Mouse (Mus musculus) layer of hippocampus, adult 8-10 months (tissue): ENCODE measurements around the gene Cyp2s1. TPM values are rescaled to one million over a fixed set of nuclear protein-coding genes. Genes with fewer than 3 reads are reported as not detected.
A peak's percentile ranks its signal among the peaks of the same experiment; 100 is the strongest.
"Not testable (repeated sequence)": the region's sequence is repeated elsewhere in the genome, so short reads cannot be mapped to it uniquely, and the experiment has no call there.

Source experiments
- DNase-seq, 2 experiments: peaks; one replicate each; pipeline ENCODE4 v3.0.0; 2022; ENCODE audit warnings: low spot score in 2 of 2
- total RNA-seq, 4 experiments: library from RNA; stranded (reverse); gene quantifications; 2 replicates each; pipeline ENCODE4 v1.2.4; 2022

The Cyp2s1 gene
- total RNA-seq, 4 experiments from 2014 or later: 1.6 to 3.4 (median 2.4) TPM

DNA sequence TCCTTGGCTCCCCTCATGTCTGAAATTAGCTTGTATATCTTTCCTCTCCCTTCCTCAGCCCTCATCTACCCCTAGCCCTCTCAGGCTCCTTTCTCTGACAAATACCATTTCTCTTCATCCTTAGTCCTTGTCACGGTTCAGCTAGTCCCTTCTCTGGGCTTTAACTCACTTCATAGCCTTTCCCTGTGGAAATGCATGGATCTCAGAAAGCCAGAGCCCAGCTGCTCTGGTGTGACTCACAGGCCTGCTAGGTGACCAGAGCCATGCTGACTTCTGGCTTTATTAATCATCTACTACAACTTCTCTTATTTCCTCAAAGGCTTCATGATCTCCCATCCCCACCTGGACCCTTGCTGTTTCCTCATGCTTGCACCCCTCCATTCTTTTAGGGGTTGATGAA lies 4.5 kb downstream of the Cyp2s1 start:
- DNase-seq: no peak

DNA sequence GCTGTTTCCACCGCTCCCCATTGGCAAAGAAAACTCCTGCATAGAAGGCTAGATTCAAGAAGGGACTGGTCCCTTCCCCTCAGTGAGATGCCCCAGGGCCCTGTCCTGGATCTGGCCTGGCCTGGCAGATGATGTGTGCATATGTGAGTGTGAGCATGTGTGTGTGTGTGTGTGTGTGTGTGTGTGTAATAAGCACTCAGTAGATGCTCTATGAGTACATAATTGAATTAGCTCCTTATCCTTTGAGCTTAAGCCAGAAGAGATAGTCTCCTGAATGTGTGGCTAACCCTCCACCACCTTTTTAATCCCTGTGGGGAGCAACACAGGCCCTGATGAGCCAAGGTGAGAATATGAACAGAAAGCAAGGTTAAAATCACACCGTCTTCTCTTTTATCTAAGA lies 5.0 kb downstream of the Cyp2s1 start:
- DNase-seq: no peak

DNA sequence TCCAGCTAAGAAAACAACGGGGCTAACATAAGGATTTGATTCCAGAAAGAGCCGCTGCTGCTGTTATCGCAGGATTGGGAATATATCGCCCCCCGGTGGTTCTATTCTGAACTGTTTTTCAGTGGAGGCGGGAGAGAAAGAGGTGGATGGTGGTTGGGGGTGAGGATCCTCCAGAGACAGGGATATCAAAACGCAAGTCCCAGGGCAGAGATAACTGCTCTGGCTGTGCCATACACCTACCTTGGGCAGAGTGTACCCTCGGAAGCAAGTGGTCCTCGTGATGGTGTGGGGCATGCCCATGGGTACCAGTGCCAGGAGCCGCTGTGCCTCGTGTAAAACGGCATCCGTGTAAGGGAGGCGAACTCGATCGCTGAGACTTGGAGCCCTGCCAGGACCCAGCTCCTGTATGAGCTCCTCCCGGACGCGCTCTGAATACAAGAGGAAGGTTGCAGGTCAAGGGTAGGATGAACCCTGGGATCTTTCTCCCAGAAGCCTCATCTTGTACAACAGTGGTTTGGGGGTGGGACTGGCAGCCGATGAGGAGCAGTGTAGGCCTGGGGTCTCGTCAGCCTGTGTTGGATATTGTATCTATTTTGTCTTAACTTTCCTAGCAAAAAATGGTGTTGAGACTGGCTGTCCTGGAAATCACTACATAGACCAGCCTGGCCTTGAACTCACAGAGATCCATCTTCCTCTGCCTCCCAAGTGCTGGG lies 10.9 kb downstream of the Cyp2s1 start:
- DNase-seq: peak; percentile 61 to 81

DNA sequence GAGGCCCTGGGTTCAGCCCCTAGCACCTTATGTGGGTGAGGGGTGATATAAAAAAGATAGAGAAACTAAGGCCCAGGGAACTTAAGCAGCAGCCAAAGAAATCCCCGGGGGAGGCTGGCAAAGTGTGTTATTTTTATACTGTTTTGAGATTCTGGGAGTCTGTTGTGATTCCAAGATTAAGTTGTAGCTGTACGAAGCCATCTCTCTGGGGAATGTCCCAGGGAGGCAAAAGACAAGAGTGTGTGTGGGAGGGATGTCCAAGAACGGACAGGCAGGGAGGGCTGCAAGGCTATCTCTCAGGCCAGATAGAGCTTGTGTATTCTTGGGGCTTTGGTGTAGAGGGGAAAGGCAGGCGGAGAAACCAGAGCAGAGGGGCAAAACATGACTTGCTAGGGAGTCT lies 11.9 kb downstream of the Cyp2s1 start:
- no peak for DNase-seq

DNA sequence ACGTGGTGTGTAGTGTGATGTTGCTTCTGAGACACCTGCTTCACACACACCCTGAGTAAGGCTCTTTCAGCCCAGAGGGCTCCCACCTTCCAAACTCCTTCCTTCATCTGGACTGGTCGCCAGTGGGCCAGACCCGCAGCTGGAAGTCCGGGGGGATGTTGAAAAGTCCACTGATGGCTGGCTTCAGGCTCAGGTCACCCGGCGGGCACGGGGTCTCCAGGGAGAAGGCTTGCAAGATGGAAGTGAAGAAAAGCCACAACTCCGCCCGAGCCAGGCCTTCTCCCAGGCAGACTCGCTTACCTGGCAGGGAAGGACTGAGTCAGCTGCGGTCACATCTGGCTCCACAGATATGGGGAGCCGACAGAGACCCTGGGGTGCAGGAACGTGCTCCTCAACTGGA lies 13.3 kb downstream of the Cyp2s1 start:
- no peak for DNase-seq

DNA sequence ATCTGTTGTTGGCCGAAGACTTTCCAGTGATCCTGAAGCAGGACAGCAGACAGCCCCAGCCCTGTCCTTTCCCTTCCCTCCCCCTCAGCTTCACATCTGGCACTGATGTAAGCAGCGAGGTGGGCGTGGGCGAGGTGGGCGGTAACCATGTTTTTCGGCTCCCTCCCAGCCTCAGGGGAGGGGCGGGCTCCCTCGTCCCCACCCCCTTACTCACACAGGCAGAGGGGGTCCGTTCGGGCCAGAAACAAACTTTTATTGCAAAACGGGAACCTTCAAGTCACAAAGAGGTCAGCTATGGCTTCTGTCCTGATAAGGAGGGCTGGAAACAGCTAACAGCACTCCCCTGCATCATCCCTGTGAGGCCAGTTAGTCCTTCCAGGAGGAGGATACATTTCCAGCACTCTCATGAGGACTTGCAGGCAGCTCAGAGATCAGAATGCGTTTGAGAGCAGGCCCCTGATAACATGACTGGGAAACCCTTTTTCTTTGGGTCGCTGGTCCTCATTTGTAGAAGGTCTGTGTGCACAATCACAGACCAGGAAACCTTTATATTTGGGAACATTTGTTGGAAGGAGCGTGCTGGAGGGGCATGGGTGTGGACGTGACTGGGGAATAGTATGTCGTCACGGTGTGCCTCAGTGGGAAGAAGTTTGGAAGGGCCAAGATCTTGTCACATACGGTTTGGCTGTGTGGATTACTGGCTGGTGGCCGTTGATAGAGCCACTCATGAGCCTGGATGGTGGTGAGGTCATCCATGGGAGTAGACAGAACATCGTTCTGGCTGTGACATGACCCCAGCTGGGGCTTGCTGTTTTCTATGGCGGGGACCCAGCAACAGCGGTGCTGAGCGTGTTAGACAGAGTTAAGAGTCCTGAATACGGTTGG lies 14.2 kb downstream of the Cyp2s1 start:
- DNase-seq: no peak

DNA sequence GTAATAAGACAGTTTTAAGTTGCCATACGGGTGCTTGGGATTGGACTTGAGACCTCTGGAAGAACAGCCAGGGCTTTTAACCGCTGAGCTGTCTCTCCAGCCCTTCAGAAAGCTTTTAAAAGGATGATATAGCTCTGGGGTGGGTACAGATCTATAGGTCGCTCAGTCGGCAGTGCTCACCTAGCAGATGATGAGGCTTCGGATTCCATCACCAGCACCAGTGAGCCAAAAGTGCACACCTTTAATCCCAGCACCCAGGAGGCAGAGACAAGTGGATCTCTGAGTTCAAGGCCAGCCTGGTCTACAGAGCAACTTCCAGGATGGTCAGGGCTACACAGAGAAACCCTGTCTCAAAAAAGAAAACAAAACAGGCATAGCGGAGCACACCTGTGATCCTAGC lies 15.7 kb downstream of the Cyp2s1 start:
- no peak for DNase-seq

DNA sequence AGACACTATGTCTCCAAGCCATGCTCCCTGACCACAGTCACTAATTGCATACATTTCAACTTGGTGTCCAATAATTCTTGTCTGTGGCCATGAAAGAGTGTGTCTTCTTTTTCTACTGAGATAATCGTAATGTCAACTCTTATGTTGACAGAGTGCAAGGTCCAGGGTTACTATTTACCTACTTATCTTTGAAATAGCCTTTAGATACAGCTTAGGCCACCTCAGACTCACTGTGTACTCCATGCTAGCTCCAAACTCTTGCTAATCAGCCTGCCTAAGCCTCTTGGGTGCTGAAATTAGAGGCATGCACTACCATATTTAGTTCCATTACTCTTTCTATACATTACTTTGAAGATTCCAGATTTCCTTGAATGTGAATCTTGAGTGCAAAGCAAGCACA lies 17.3 kb downstream of the Cyp2s1 start:
- DNase-seq: no peak

DNA sequence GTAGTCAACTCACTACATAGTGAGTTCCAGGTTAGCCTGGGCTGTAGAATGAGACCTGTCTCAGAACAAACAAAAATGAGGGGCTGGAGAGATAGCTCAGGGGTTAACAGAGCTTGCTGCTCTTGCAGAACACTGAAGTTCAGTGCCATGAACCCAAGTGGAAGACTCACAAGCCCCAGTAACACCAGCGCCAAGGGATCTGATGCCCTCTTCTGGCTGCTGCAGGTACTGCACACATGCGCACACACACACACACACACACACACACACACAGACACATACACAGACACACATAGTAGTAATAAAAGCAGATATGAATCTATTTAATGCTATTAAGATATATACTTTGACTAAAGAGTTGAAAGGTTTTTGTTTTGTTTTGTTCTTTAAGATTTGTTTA lies 18.2 kb downstream of the Cyp2s1 start:
- no peak for DNase-seq

DNA sequence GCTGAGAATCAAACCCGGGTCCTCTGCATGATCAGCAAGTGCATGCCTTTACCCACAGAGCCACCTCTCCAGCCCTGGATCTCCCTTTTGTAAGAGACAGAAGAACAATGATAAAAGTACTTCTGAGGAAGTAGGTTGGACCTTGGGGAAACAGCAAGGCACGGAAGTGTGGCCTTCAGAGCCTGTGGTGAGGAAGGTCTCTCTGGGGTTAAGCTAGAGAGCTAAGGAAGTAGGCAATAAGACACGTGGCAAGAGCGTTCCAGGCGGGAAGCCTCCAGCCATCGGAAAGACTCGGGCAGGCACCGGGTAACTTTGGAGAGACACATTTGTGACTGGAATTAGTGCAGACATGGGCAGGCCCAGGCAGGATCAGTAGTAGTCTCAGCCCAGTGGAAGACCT lies 21.9 kb downstream of the Cyp2s1 start:
- DNase-seq: no peak

DNA sequence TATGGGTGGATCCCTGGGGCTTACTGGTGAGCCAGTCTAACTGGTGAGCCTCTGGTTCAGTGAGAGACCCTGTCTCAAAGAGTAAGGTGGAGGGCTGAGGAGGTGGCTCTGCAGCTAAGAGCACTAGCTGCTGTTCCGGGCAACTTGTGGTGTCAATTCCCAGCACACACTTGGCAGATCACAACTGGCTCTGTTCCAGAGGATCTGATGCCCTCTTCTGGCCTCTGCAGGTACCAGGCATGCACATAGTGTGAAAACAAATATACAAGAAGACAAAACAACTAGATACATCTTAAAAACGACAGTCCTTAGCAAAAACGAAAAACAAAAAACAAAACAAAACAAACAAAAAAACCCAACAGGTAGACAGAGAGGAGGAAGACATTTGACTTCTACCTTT lies 23.0 kb downstream of the Cyp2s1 start:
- no peak for DNase-seq

DNA sequence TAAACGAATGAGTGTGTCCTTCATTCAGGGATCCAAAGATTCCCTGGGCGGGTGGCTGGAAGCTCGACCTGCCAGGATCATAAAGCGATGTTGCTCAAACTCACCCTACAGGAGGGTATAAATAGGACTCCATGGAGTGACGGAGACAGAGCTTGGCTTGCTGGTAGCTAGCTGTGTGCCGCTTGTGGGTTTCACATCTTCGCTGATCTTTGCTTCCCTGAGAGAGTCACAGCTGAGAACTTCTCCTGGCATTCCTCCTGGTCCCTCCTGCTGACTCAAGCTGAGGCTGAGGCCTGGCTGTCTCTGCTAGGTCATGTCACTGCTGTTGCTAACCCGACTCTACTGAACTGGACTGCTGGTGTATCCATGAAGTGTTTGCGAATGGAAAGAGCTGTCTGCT lies 23.7 kb downstream of the Cyp2s1 start:
- not testable (repeated sequence) for DNase-seq

DNA sequence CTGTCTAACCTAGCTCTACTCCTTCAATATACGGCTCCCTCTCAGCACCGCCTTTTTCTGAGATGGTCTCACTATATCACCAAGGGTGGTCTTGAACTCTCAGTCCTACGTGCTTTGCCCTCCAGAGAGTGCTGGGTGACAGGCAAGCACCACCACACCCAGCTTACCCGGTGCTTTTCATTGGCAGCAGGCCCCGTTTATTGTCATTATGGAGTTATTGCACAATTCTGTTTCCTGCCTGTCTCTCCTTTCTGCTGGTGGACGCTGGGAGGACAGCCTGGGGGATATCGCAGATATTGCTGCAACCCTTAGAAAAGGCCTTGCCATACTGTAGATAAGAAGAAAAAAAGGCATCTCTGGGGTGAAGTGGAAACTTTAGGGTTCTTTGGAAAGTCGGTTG lies 26.1 kb downstream of the Cyp2s1 start:
- DNase-seq: no peak

DNA sequence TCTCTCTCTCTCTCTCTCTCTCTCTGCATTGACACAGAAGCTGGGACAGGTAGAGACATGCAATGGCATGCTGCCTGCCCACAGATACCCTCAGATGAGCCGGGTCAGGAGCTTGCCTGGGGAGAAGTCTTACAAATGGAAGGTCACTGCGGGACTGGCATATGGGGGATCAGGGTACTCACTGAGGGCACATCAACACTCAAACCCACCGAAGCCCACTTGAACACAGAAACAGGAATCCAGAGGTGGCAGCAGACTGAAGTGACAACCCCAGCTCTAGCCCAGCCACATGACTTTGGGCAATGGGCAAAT lies 27.6 kb downstream of the Cyp2s1 start:
- no peak for DNase-seq

DNA sequence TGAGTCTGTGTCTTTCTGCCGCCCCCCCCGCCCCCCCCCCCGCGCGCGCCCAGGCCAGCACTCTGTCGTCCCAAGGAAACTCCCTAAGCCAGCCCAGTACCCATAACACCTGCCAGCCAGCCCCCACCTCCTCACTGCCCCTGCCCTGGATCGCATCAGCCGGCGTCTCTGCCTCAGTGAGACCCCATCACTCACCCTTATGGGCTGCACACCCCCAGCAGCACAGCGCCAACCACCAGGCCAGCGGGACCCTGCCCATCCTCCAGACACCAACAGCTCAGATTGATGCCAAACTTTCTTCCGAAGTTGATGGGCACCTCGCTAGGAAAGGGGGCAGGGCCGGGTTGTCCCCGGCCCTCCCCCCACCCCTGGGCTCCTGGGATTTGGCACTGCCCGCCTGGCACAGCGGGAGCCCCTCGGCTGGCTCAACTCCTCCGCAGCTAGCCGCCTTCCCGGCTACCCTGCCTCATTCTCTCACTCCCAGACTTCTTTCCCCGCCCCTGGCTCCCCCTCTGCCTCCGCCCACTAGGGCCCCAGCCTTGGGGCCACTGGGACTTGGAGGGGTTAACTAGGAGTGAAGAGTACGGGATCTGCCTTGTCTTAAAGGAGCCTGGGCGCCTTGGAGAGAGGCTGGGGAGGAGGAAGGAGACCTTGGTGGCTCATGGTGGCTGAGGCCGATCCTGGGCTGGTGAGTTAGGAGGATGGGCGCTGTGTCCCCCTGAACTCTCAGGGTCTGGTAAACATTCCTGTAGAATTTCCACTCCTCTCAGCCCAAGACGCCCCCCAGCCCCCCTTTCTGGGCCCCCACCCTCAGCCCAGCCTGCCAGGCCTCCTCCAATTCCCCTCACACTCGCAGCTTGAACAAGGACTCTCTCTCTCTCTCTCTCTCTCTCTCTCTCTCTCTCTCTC lies 28.2 kb downstream of the Cyp2s1 start, which contains the start of gene Axl:
Gene Axl, minus strand, starts transcription at position 486 of the 909 bp plus-strand sequence.
- DNase-seq: peak; percentile 42 to 64

DNA sequence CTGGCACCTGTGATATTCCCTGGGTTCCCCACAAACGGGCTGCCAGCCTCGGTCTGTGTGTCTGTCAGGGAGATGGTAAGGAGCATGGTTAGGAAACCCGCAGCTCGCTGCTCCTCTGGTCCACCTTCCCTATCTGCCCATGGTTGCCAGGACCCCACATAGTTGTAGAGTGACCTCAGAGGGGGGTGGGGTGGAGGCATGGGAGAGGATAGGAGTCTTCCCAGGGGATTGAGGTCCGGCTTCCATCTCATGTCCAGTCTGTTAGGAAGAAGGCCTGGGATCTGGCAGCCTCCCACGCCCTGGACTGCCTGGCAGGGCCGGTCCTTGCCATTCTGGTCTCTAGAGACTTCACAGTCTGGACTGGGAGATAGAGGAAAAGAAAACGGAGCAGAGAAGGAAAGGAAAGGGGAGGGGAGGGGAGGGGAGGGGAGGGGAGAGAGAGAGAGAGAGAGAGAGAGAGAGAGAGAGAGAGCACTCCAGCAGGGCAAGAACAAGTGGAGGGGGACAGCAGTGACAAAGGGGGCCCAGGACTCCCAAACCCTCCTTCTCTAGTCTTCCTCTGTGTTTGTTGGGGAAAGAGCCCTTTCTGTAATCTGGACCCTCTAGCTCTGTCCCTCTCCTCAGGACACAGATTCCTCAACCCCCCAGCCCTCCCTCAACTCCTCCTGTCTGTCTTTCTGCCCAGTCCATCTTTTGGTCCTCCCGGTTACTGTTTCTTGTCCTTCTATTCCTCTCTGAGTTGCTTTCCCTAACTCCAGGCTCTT lies 29.1 kb downstream of the Cyp2s1 start:
- no peak for DNase-seq

DNA sequence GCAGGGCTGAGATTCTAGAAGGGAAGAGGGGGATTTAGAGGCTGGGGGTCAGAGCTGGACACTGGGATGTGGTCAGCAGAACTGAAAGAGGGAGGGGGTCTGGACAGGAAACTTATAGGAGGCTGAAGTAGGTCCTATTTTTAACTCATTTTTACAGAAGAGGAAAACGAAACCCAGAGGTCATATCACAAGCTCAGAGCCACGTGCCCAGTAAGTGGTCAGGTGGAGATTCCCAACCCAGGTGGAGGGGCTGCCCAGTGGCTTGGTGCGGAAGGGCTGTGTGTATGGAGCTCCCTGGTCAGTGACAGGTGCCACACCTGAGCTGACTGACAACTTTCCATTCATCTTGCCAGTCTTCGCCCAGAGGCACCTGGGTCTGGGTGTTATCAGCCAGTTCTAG lies 29.7 kb downstream of the Cyp2s1 start:
- DNase-seq: no peak

DNA sequence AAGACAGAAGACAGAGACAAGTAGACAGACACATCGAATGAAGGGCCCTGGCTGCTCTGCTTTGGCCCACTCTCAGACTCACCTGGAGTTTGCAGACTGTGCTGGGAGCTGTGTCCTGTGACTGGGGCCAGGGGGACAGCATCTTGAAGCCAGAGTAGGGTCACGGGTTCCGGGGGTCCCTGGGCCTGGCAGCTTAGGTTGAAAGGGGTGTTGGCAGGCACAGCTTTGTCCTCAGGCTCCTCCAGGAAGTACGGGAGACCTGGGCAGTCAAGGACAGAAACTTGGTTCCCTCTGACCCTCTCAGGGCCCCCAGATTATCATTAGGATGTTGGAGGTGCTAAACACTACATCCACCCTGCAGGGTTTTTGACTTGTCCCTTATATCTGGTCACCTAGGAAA lies 31.0 kb downstream of the Cyp2s1 start:
- DNase-seq: no peak

DNA sequence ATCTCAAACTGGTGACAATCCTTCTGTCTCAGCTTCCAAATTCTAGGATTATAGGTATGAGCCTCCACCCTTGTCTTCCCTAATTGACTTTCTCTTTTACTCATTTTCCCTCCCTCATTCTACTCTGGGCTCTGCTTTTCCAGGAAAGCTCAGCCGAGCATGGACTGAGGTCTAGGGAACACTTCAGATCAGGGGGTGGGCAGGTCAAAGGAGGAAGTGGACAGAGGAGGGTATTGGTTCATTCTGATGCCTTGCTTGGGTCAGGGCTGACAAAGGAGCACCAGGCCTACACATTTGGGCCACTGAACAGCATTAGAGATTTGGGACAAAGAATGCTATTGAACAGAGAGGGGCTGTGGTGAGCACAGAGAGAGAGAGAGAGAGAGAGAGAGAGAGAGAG lies 31.9 kb downstream of the Cyp2s1 start:
- DNase-seq: no peak

DNA sequence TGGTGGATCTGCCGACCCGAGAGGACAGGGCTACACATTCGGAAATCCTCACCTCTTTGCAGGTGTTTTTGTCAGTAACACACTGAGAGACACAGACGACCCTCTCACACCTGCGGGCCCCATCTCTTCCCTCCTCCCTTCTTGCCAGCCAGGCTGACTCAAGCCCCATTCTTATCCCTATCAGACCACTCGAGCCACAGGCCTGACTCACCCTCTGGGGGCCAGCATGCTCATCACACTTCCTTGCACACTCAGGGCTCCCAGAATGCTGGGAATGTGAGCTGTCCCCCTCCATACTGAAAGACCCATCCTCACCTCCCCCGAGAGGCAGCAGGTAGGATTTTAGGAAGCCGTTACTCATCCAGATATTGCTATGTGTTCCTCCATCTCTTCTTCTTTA lies 33.0 kb downstream of the Cyp2s1 start:
- no peak for DNase-seq

DNA sequence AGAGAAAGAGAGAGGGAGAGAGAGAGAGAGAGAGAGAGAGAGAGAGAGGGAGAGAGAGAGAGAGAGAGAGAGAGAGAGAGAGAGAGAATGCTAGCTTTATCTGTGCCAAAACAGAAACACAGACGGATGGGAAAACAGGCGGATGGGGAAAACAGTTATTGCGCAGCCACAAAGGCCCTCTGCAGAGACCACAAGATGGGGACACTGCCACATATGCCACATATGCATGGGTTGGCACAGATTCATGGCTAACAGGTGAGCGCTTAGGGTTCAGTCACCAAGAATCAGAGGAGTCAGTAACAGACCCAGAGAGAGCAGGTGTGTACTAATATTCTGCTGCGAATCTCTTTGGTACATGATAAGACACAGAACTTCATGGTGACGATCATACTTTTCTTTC lies 34.0 kb downstream of the Cyp2s1 start:
- no peak for DNase-seq
